Mouse (Mus musculus) midbrain, embryonic 10.5 days (tissue): Measurements from ENCODE around the gene Epb41l3. TPM values are rescaled to one million over a fixed set of nuclear protein-coding genes. Genes with fewer than 3 reads are reported as not detected.
"Not testable (repeated sequence)": the region's sequence is repeated elsewhere in the genome, so short reads cannot be mapped to it uniquely, and the experiment has no call there.

Experiments
- DNase-seq: peaks from one replicate; pipeline ENCODE4 v3.0.0-alpha.2; 2017; ENCODE audit warnings: low spot score
- H3K27ac ChIP-seq: fragments of 300-500 bp; sonication (generic); replicated peaks from 2 replicates; pipeline ENCODE4 v1.5.1; 2016; ENCODE audit warnings: mild to moderate bottlenecking
- H3K27me3 ChIP-seq: fragments of 300-500 bp; sonication (generic); 2 replicates; pipeline ENCODE4 v1.6.1; 2016; ENCODE audit warnings: low read depth, mild to moderate bottlenecking; ENCODE audit not compliant: poor library complexity, severe bottlenecking
- H3K36me3 ChIP-seq: fragments of 300-500 bp; sonication (generic); 2 replicates; pipeline ENCODE4 v1.6.1; 2016; ENCODE audit warnings: mild to moderate bottlenecking, moderate library complexity
- H3K4me1 ChIP-seq: fragments of 300-500 bp; sonication (generic); 2 replicates; pipeline ENCODE4 v1.6.1; 2016
- H3K4me3 ChIP-seq: fragments of 300-500 bp; sonication (generic); 2 replicates; pipeline ENCODE4 v1.5.1; 2016; ENCODE audit warnings: mild to moderate bottlenecking, moderate library complexity
- H3K9me3 ChIP-seq: fragments of 300-500 bp; sonication (generic); replicated peaks from 2 replicates; pipeline ENCODE4 v1.6.1; 2016; ENCODE audit warnings: mild to moderate bottlenecking
- WGBS: fragments of 180-500 bp; shearing (Covaris S2); methylation state at CpG from one replicate; pipeline ENCODE4 v1.1.7; 2016; 5-methylcytosine and 5-hydroxymethylcytosine counted together
- polyA plus RNA-seq: library from polyadenylated mRNA; unstranded; fragments of >200 nt; fragmentation: Nextera tagmentation; extraction: Ambion mirVana; gene quantifications from 2 replicates; pipeline ENCODE4 v1.2.1, GENCODE M21; 2016

Gene Epb41l3
- polyA plus RNA-seq, 1 experiment from 2014 or later: 51.0 TPM

GRCm38 (mm10) chr17:69120533-69121358 lies 45.3 kb downstream of the Epb41l3 start:
- DNase-seq: no peak
- 12% methylated on average over 19 of the region's 19 CpGs for WGBS
- H3K36me3 ChIP-seq: no peaks in the 10 kb centered on the region
- H3K9me3 ChIP-seq: no peaks in the 10 kb centered on the region
- peaks cover 29% of the 10 kb centered on the region for H3K27me3 ChIP-seq
- no peak overlapping the region for H3K27ac ChIP-seq
- peak overlapping the region; percentile 39 for H3K4me3 ChIP-seq
- H3K4me1 ChIP-seq: peaks cover 21% of the 10 kb centered on the region

- not testable (repeated sequence) for H3K27ac ChIP-seq, DNase-seq, H3K9me3 ChIP-seq, H3K36me3 ChIP-seq
- H3K27me3 ChIP-seq: peaks cover 29% of the 10 kb centered on the region
- 13% methylated on average over 6 of the region's 6 CpGs for WGBS
- H3K4me1 ChIP-seq: peaks cover 21% of the 10 kb centered on the region
- H3K4me3 ChIP-seq: peak overlapping the region; percentile 33
Measured at GRCm38 (mm10) chr17:69122403-69122802, 46.9 kb downstream of the Epb41l3 start.

- Histone ChIP-seq H3K36me3 (no peaks in the 10 kb centered on the region), H3K4me1 (peaks cover 23% of the 10 kb centered on the region), H3K27me3 (peaks cover 5% of the 10 kb centered on the region; the same call in 1 of the 2 replicates), H3K27ac (no peak overlapping the region), H3K4me3 (no peak overlapping the region), H3K9me3 (no peaks in the 10 kb centered on the region)
- DNase-seq: no peak
- 86% methylated on average over 7 of the region's 7 CpGs for WGBS
Measured at GRCm38 (mm10) chr17:69127436-69127835, 52.0 kb downstream of the Epb41l3 start.

- Histone ChIP-seq H3K4me1 (peaks cover 22% of the 10 kb centered on the region), H3K36me3 (no peaks in the 10 kb centered on the region), H3K27me3 (no peaks in the 10 kb centered on the region), H3K4me3 (no peak overlapping the region), H3K9me3 (no peaks in the 10 kb centered on the region), H3K27ac (no peak overlapping the region)
- 84% methylated on average over 5 of the region's 5 CpGs for WGBS
- DNase-seq: no peak
Measured at GRCm38 (mm10) chr17:69127981-69128380, 52.5 kb downstream of the Epb41l3 start.

GRCm38 (mm10) chr17:69129434-69129833 lies 54.0 kb downstream of the Epb41l3 start:
- 33% methylated on average over 6 of the region's 6 CpGs for WGBS
- peak; percentile 51 for DNase-seq
- no peaks in the 10 kb centered on the region for H3K9me3 ChIP-seq
- H3K4me1 ChIP-seq: peaks cover 22% of the 10 kb centered on the region
- H3K4me3 ChIP-seq: no peak overlapping the region
- no peak overlapping the region for H3K27ac ChIP-seq
- no peaks in the 10 kb centered on the region for H3K27me3 ChIP-seq
- no peaks in the 10 kb centered on the region for H3K36me3 ChIP-seq

GRCm38 (mm10) chr17:69143017-69143416 lies 67.5 kb downstream of the Epb41l3 start:
- 87% methylated on average over 3 of the region's 3 CpGs for WGBS
- Histone ChIP-seq H3K4me1 (no peaks in the 10 kb centered on the region), H3K27me3 (no peaks in the 10 kb centered on the region), H3K4me3 (no peak overlapping the region), H3K9me3 (no peaks in the 10 kb centered on the region), H3K36me3 (no peaks in the 10 kb centered on the region), H3K27ac (no peak overlapping the region)
- DNase-seq: no peak

DNA sequence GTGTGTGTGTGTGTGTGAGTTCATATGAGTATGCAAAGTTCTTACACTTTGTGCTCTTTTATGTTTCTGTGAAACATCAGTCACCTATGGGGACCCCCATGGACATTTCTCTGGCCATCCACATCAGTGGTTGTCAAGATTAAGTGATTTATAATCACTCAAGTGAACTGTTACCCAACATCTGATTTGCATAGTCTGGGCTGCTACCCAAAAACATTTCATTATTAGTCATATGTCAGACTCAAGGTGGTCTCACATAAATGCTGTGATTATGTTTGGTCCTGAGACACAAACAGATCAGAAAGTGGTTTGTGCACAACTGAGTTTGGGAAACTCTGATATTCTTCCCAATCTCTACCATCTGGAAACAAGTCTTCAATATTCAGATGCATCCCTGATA lies 75.3 kb downstream of the Epb41l3 start:
- no peaks in the 10 kb centered on the region for H3K9me3 ChIP-seq
- peaks cover under 1% of the 10 kb centered on the region for H3K4me1 ChIP-seq
- no peaks in the 10 kb centered on the region for H3K36me3 ChIP-seq
- H3K27me3 ChIP-seq: peaks cover 14% of the 10 kb centered on the region
- no peak for DNase-seq
- no peak overlapping the region for H3K4me3 ChIP-seq
- H3K27ac ChIP-seq: no peak overlapping the region

DNA sequence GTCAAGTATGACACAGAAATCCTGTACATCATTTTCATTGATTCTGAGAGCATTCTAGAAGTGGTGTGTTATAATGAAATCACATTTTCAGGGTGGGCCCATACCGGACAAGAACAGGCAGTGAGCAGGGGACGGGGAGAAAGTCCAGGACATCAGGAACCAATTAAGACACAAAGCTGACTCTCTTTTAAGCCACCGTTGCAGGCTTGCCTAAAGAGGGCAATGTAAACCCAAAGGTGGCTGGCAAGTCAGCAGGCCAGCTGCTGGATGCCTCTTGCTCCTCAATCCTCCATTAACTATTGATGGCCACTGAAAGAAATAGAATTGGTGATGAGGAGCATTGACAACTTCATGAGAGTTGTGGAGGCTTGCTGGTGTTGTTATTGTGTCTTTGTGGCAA lies 75.8 kb downstream of the Epb41l3 start:
- H3K27me3 ChIP-seq: peaks cover 16% of the 10 kb centered on the region
- WGBS: 22% methylated on average over 3 of the region's 3 CpGs
- no peak for DNase-seq
- no peak overlapping the region for H3K27ac ChIP-seq
- no peak overlapping the region for H3K4me3 ChIP-seq
- H3K9me3 ChIP-seq: no peaks in the 10 kb centered on the region
- peaks cover 5% of the 10 kb centered on the region for H3K4me1 ChIP-seq
- H3K36me3 ChIP-seq: no peaks in the 10 kb centered on the region

- Histone ChIP-seq H3K27me3 (peaks cover 37% of the 10 kb centered on the region), H3K4me1 (peaks cover 19% of the 10 kb centered on the region), H3K27ac (no peak overlapping the region), H3K36me3 (no peaks in the 10 kb centered on the region), H3K9me3 (no peaks in the 10 kb centered on the region), H3K4me3 (no peak overlapping the region)
- DNase-seq: no peak
- 83% methylated on average over 8 of the region's 8 CpGs for WGBS
Measured at GRCm38 (mm10) chr17:69155034-69155433, 79.6 kb downstream of the Epb41l3 start.

GRCm38 (mm10) chr17:69156522-69157100 lies 81.1 kb downstream of the Epb41l3 start:
- Histone ChIP-seq H3K36me3 (no peaks in the 10 kb centered on the region), H3K27ac (peak overlapping the region; percentile 92), H3K4me1 (peaks cover 19% of the 10 kb centered on the region), H3K4me3 (peak overlapping the region; percentile 93), H3K9me3 (no peaks in the 10 kb centered on the region), H3K27me3 (peaks cover 37% of the 10 kb centered on the region)
- DNase-seq: peak; percentile 71
- WGBS: under 1% methylated on average over 58 of the region's 58 CpGs

GRCm38 (mm10) chr17:69157101-69157808 lies 81.8 kb downstream of the Epb41l3 start:
- H3K27me3 ChIP-seq: peaks cover 37% of the 10 kb centered on the region
- no peaks in the 10 kb centered on the region for H3K36me3 ChIP-seq
- peak; percentile 63 for DNase-seq
- H3K4me1 ChIP-seq: peaks cover 19% of the 10 kb centered on the region
- peak overlapping the region; percentile 93 for H3K4me3 ChIP-seq
- H3K27ac ChIP-seq: peak overlapping the region; percentile 92
- no peaks in the 10 kb centered on the region for H3K9me3 ChIP-seq
- under 1% methylated on average over 58 of the region's 66 CpGs for WGBS

GRCm38 (mm10) chr17:69157809-69158185 lies 82.3 kb downstream of the Epb41l3 start:
- peak overlapping the region; percentile 92; the same call in 1 of the 2 replicates for H3K27ac ChIP-seq
- no peaks in the 10 kb centered on the region for H3K9me3 ChIP-seq
- WGBS: 7% methylated on average over 11 of the region's 11 CpGs
- peaks cover 37% of the 10 kb centered on the region for H3K27me3 ChIP-seq
- peak overlapping the region; percentile 93 for H3K4me3 ChIP-seq
- no peak for DNase-seq
- H3K36me3 ChIP-seq: no peaks in the 10 kb centered on the region
- peaks cover 19% of the 10 kb centered on the region for H3K4me1 ChIP-seq

DNA sequence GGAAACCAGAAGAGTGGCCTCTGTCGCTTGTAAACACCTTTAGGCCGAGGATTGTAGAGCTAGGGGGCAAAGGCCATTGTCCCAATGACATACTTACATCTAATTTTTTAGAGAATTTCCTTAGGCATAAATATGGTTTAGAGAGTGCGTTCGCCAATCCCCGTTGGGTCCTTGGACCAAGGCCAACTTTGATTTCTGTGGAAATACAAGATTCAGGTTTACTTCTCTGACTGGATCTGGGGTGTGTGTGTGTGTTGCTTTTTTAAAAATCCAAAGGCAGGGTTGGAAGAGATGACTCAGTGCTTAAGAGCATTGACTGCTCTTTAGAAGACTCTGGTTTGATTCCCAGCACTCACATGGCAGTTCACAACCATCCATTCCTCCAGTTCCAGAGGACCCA lies 83.2 kb downstream of the Epb41l3 start:
- peaks cover 37% of the 10 kb centered on the region for H3K27me3 ChIP-seq
- no peak for DNase-seq
- H3K4me3 ChIP-seq: no peak overlapping the region
- no peaks in the 10 kb centered on the region for H3K9me3 ChIP-seq
- H3K36me3 ChIP-seq: no peaks in the 10 kb centered on the region
- 86% methylated on average over 5 of the region's 5 CpGs for WGBS
- H3K27ac ChIP-seq: no peak overlapping the region
- peaks cover 19% of the 10 kb centered on the region for H3K4me1 ChIP-seq
